Mouse (Mus musculus) retina, embryonic 14.5 days (tissue): ENCODE data around the gene Atg2b.

Source experiments
- DNase-seq: peaks from one replicate; pipeline ENCODE4 v3.0.0-alpha.2; 2015; ENCODE audit warnings: low spot score

The Atg2b gene

DNA sequence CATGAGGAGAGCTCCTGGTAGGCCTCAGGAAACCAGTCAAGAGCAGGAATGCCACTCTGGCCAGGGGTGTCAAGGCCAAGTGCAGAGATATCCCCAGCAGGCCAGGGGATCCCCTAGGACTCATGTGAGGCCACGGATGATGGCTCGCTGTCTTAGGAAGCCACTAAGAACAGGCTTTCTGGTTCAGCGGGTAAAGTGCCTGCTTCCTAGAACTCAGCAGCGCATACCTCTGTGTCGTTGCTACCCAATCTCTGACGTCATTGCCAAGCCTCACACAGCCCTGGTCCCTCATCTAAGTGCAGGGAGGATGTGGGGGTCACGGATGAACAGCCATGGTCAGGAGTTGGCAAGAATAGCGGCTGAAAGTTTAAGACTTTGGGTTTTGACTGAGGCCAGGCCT lies 87.9 kb downstream of the Atg2b start:
- DNase-seq: no peak

DNA sequence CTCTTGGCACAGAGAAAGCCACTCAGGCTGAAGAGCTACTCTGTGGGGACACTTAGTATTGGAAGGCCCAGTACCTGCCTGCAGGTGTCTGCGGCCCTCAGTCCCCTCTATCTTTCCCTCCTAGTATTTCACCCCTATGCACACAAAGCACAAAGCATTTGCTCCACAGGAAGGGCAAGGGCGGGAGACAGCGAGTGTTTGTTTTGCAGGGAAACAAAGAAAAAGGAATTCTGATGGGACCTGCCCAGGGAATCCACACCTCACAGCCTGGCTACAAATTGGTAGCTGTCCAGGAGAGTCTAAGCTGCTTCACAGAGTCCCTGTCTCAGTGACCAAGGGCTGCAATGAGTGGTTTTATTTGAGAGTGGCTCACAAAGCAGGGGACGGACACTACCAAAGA lies 91.5 kb downstream of the Atg2b start:
- no peak for DNase-seq

DNA sequence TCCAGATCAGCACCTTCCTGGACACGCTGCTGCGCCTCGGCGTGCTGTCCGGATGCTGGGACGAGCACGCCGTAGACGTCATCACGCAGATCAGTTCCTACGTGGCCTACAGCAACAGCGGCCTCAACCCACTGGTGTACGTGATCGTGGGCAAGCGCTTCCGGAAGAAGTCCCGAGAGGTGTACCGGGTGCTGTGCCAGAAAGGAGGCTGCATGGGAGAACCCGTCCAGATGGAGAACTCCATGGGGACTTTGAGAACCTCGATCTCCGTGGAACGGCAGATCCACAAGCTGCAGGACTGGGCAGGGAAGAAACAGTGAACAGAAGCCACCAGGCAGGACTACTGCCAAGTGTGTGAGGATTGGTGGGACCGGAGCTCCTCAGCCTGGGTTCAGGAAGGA lies 92.7 kb downstream of the Atg2b start:
- DNase-seq: no peak

DNA sequence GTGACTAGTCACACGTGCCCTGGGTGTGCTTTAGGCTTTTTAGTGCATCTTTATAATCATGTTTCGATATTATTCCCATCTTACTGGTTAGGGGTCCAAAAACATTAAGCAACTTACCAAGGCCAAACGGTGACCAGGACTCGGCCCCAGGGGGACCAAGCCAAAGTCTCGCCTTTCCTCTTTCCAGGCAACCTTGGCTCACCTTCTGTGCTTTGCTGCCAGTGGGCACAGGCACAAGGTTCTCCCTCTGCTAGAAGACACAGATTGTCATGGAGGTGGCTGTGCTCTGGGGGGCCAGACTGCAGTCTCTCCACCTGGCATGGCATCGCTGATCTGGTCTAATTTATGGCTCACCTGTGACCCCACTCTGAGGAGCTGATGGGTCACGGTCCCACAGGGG lies 94.2 kb downstream of the Atg2b start:
- no peak for DNase-seq

DNA sequence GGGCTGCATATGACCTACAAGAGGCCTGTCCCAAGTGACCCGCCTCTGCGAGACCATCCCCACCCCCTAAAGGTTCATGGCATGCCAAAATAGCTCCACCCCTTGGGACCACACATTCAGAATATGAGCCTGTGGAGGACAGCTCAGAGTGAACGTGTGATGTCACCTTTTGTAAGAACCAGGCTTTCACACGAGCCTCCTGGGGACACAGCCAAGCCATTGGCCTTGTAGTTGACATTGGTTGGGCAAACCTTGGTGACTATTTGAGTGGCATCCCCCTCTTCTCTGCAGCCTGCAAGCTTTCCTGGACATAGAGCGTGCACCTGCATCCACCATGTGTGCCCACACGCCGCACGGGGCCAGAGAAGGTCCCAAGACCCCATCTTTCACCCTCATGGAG lies 97.5 kb downstream of the Atg2b start:
- no peak for DNase-seq

DNA sequence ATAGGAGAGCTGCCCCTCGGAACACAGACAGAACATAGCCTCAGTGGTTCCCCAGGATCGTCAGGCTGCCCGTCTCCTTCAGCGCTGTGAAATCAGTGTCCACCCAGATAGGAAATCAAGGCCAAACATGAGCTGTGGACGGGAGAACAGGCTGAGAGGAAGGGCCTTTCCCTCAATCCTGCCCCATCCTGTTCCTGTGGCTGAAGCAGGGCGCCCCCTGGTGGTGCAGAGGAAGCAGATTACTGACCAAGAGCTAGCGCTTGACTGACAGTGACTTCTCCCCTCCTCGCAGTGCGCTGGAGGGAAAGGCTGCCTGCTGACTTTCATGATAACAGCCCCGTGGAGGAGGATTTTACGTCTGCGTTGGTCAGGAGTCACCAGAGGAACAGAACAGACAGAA lies 100.2 kb downstream of the Atg2b start:
- peak; percentile 84 for DNase-seq

DNA sequence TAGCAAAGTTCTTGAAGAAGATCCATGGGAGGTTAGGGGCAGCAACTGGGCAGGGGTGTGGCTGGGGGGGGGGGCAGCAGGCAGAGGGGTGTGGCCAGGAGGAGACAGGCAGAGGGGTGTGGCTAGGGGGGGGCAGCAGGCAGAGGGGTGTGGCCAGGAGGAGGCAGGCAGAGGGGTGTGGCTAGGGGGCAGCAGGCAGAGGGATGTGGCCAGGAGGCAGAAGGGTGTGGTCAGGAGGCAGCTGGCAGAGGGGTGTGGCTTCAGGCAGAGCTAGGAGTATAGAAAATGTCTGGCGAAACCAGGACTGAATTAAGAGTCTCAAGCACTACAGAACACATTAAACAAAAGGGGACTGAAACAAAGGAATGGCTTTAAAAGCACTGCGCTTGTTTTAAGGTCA lies 101.5 kb downstream of the Atg2b start:
- peak; percentile 47 for DNase-seq

DNA sequence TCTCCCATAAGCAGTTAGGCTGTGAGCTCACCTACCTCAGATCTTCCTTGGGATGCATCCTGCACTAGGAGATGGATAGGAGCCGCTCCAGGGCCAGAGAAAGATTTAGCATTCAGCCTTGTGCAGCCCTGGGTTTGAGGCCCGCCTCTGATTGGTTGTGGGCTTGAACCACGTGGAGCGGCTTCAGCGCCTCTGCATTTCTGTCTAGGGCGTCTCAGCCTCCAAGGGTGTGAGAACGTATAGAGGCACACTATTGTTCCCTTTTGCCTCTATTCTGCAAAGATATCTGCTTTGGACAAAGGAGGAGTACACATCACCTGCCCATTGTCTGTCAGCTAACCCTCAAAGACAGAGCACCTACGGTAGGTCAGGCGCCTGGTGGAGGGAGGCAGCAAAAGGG lies 102.5 kb downstream of the Atg2b start:
- DNase-seq: no peak

DNA sequence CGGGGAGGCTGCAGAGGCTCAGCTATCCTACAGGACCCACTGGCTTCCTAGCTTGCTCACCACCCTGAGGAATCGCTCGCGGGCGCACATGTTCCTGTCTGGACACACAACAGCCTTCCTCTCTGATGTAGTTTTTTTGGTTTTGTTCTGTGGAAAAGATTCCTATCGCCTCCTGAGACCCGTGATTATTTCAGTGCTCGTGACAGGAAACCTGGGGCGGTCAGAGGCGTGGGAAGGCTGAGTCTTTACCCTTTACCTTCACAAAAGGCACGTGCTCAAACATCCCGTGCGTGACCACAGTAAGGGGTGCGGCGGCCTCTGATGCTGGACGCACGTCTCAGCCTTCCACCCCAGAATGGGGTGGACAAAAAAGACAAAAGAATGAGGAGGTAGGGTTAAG lies 104.5 kb downstream of the Atg2b start:
- no peak for DNase-seq

DNA sequence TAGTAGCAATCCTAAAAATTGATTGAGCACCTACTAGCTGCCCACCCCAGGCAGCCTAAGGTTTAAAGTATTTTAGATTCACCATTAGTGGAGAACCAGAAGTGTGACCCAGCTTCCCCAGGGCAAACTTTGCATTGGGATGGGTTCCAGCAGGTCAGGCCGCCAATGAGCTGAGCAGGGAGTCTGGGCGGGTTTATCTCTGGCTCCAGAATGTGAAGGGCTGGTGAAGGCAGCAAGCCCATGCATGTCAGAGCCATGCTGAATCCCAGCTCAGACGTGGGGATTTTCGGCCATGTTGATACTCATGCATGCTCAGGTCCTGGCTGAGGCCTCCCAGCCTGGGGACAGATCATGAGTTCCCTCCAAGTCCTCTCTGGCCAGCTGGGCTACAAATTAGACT lies 110.7 kb downstream of the Atg2b start:
- no peak for DNase-seq

DNA sequence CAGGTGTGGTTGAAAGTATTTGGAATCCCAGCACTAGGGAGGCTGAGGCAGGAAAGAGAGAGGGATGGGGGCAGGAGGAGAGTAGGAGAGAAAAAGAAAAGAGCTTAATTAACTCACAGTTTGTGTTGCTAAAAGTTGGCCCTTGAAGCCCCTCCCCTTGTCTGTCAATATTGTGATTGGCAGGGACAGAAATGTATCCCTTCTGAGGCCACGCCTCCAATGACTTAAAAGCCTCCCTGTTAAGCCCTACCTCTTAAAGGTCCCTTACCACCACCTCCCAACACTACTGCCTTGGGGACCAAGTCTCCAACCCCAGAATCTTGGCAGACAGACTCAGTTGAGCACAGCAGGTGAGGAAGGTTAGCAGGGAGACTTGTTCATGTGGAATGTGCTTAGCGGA lies 112.4 kb downstream of the Atg2b start:
- DNase-seq: no peak

DNA sequence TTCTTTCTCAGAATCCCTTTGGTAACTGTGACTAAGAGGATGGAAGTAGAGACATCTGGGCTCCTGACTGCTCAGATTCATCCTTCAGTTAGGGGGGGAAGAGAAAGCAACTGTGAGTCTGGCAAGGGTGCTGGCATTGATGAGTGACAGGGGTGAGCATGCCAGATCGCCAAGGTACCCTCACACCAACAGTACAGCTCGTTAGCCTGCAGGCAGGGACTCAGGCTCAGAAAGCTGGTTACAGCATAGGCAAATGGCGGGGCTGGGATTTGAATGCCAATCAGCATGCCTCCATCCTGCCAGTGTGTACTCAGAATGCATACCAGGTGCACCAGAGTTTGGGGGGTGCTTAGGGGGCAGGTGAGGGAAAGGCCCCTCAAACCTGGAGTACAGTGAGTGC lies 113.1 kb downstream of the Atg2b start:
- no peak for DNase-seq
